Mouse (Mus musculus) liver, adult 2 months (tissue): ENCODE results near the gene Ccdc65.

Experiments
- CTCF ChIP-seq: fragments of 200-500 bp; IDR thresholded peaks from 2 replicates; pipeline ENCODE4 v1.5.1; 2011; ENCODE audit warnings: low read depth, low read length, control low read depth
- POLR2A ChIP-seq: fragments of 200-500 bp; IDR thresholded peaks from 2 replicates; pipeline ENCODE4 v1.6.1; 2011; ENCODE audit warnings: low read length, control low read depth; ENCODE audit not compliant: insufficient read depth; ENCODE audit errors: extremely low read depth

GRCm38 (mm10) chr15:98727443-98728321 lies 19.7 kb downstream of the Ccdc65 start, which contains the start of gene Fkbp11:
- TF ChIP-seq POLR2A (peak; percentile 47; the same call in 1 of the 2 replicates), CTCF (no peak)
